Mouse (Mus musculus): Measurements from ENCODE around the gene Tmem178b.

Tmem178b gene

DNA sequence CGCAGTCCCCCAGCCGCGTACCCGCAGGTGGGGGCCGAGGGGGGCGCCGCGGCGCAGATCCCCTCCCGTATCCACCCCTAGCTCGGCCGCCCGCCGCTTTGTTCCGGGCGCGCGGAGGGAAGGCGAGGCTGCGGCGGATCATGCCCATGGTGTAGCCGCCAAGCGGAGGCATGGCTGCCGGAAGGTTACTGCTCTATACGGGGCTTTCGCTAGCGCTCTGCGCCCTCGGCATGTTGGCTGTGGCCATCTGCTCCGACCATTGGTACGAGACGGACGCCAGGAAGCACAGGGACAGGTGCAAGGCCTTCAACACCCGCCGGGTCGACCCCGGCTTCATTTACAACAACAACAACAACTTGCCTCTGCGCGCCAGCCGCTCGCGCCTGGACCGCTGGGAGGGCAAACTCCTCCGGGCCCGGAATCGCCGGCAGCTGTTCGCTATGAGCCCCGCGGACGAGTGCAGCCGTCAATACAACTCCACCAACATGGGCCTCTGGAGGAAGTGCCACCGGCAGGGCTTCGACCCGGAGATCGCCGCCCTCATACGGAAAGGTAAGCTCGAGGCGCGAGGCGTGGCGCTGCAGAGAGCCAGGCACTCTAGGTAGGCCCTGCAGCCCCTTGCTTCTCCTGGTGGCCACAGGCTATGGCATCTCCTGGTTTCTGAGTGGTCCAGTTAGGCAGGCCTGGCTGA lies at the start of gene Tmem178b:
Gene Tmem178b, plus strand, starts transcription at position 371 of the 691 bp plus-strand sequence.
- DNase-seq, result peak; percentile 4

DNA sequence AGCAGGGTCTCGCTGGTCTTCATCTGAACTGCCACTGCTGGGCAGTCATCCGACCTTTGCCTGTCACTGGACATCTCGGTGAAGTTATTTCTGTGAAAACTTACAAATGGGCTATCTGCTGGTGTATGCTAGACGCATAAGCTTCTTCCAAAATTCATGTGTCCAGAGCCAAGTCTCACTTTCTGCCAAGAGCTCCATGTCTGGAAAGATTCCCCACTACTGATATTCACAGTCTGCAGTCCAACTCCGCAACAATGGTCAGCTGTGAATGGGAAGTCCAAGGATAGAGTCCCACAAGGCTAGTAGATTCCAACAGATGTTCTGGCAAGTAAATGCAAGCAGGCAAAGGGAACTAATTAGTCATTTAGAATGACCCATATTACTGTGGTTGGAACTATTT lies 44.3 kb upstream of the Tmem178b start:
- no peak for DNase-seq

DNA sequence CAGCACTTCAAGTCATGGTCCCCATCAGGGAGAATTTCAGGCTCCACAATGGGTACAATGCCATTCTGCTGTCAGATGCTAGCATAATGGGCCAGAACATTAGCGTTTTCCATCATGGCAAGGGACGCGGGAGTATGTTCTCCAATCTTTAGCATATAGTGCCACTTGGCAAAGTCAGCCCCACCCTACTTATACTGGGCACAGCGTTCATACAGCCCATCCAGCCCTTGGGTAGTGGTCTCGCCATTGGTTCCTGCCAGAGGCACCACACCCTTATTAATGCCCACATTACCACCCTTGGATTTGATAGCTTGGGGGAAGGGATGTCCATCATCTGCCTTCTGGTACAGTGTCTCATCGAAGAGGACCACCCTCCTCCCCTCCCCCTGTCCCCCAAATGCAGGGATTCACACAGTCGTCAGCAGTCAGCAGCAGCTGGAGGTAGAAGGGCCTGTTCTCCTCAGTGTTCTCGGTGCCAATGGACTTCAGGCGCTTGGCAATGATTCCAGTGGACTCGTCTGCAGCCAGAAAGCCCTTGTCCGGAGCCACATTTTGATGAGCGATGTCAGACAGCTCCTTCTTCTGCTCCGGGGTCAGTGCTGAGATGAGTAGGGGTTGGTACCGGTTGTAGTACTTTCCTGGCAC lies 29.3 kb upstream of the Tmem178b start:
- DNase-seq, result no peak

DNA sequence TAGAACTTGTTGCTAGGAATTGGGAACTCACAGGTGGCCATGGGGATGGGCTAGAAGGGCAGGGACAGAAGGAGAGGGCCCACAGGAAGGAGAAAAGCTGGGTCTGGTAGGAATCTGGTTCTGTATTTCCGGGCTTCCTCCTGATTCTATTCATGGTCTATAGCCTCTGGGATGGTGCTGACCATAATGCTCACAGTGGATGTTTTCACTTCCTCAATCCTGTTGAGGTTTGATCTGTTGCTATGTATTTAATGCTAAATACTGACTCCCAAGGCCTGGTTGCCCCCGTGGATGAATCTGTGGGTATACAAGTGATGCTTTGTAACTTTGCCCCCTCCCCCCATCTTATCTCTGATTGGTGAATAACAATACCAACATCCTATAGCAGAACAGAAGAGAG lies 25.5 kb upstream of the Tmem178b start:
- no peak for DNase-seq

DNA sequence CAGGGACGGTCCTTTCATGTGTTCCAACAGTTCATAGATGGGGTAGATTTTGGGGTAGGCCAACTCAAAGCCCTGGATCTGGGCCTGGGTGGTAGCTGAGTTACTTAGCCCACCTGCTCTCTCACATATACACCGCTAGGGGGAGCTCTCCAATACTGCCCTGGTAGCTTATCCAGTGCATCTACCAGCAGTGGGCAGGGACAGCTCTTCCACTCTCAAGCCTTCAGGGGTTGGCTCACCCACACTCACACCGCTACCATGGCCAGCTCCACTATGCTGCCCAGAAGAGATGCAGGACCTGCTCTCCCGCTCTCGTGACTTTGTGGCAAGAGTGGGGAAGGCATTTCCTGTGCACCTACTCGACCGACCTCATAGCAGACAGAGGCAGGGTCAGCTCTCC lies 24.3 kb upstream of the Tmem178b start:
- no peak for DNase-seq

DNA sequence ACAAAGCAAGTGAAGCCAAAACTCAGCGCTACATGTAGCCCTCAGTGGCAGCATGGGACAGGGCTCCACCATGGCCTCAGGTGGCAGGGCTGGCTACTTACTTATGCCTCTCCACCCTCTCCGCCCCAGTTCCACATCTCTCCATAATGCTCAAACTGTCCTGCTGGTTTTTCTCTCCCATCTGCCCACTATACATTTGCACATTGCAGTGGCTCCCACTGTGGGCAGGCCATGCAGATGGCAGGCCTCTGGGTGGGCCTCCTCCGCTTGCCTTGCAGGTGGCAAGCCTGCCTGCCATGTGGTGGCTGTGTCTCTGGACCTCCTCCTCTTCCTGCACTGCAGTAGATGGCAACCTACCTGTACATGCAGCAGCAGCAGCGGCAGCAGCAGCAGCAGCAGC lies 23.4 kb upstream of the Tmem178b start:
- no peak for DNase-seq

DNA sequence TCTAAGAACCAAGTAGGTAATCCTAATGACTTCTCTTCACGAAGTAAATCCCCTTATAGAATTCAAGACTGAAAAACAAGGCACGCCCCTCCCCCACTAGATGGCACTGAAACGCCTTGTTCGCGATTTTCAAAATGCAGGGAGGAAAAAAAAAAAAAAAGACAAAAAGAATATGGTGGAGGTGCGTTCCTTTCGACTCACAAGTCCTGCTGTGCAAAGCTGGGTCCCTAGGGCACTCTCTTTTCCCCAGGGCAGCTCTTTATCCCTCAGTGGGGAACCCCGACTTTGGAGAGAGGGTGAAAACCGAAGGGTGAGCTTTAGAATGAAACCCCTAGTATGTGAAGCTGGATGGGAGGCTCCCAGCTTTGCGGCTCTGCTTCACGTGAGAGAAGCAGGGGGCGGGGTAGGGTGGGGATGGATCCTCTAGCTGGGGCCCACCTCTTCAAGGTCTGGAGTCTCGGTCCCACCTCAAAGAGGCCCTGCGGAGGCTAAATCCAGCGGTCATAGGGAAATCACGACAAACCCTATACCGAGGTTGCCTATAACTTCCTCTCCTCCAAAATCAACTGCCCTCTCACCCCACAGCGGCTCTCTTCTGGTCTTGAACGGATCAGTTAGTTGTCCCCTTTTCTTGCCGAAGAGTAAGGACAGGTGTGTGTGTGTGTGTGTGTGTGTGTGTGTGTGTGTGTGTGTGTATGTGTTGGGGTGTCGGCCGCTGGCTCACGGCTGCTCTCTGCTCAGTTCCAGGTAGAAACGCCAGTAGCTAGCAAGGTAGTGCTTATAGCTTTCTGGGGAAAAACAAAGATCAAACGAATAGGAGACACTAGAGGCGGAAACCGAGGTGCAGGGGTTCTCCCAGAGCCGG lies 2.6 kb upstream of the Tmem178b start:
- peak; percentile 20 for DNase-seq

DNA sequence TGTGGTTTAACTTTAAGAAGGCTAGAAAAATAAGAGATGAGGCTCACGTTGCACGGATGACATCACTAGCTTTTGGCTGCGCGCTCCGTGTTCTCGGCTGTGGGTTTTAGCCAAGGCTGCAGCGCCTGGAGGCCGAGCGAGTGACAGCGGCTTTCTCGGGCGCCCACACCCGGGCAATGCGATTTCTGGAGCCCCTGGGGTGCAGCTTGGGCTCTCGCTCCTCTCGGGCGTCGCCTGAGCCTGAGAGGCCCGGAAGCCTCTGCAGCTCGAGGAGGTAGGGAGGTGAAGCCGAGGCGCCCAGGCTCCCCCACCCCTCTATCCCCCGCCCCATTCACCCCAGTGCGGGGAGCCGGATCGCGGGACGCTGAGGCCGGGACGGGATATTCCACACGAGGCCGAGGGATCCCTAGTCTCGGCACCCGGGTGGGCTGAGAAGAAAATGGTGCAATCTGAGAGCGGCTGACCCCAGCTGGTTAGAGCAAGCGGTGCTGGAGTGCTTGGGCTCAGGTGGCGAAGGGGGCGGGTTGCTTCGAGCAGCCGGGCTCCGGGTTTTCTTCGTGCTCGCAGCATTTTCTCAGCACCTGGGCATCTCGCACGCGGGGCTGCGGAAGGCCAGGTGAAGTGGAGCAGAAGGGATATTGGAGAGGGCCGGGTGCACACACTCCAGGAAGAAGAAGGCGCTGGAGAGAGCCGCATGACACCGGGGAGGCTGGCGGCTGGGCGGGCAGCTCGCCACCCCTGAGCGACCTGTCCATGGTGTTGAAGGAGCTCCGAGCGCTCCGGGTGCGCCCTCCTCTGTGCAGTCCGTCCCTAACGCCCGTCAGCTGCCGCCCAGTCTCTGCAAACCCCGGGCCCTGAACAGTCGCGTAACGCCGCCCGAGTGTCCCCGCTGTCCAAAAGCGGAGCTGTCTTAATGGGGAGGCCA lies 1.4 kb upstream of the Tmem178b start:
- DNase-seq, result peak; percentile 34

DNA sequence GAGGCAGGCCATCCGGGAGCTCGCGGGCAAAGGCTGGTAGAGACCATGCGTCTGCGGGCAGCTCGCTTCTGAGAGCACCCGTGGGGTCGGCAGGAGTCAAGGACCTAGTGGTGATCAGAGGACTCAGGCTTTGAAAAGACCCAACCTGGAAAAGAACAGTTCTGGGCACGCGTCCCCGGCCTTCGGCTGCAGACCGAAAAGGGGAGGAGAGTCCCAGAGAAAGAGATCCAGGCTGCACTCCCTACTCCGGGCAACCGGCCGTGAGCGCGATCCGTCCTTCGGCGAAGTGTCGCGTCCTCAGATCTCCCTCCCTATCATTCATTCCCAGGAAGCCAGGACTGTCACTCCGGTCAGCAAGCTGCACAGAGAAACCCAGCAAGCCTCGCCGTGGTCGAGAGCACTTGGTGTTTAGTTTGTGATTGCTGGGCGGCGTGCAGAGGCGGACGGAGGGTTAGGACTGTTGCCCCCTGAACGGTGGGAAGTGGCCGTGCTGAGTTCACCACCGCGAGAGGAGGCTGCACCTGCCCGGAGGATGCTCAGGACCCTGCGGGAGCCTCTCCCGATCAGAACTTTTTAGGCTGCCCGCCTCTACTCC lies 668 bp upstream of the Tmem178b start:
- no peak for DNase-seq

DNA sequence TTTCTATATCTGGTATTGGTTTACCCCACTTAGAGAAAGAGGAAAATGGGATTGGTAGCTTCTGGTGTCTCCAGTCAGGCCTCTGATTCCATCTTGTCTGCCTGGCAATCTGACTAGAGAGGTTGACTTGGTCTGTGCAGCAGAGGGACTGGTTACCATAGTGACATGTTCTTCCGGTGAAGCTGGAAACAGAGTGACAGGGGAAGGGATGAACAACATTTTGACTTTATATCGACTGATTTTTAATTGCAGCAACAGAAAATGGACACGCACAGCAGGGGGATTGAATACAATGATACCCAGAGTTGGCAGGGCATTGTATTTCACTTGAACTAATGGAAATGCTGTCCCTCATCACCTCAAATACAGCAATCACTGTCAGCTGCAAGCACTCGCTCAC lies 2.1 kb downstream of the Tmem178b start:
- DNase-seq, result no peak

DNA sequence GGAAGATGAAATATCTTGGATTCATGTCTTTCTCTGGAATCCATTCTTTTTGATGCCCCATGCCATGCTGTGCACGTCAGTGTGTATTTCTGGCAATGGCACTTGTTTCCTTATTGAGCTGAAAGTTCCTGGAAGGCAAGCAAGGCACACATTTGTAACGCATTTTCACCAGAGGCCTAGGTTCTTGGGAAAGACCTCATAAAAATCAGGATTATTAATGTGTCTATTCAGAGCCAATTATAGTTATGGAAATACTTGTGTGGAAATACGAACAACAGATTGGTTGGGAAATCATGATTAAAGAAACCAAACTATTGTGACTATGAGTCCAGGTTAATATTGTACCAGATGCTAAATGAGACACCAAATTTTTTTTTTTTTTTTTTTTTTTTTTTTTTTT lies 3.4 kb downstream of the Tmem178b start:
- no peak for DNase-seq

DNA sequence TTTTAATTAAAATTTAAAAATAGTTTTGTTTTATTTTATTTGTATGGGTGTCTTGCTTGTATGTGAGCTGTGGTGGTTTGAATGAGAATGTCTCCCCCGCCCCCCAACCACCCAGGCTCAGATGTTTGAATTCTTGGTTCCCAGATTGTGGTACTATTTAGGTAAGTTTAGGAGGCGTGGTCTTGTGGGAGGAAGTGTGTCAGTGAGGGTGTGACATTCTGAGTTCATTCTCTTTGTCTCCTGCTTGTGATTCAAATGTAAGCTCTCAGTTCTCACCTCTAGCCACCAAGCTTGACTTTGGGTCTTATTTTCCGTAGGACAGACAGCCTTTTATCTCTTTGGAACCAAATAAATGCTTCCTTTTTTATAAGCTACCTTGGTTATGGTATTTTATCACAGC lies 17.7 kb downstream of the Tmem178b start:
- no peak for DNase-seq

DNA sequence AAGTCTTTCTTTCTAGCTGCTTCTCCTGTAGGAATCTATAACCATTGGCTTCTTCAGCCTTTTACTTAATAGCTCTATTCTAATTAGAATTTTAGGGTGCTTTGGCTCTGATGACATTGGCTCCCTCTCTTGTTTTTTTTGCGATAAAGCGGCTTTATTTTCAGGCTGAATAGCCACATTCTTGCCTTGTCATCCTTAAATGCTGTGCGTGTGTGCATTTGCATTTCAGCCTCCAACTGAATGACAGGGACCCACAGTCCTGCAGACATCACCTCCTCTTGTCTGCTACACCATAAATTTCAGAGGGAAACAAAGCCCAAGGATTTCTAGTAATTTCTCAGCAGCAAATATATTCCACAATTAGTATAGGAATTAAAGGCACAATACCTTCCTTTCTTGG lies 23.4 kb downstream of the Tmem178b start:
- no peak for DNase-seq

DNA sequence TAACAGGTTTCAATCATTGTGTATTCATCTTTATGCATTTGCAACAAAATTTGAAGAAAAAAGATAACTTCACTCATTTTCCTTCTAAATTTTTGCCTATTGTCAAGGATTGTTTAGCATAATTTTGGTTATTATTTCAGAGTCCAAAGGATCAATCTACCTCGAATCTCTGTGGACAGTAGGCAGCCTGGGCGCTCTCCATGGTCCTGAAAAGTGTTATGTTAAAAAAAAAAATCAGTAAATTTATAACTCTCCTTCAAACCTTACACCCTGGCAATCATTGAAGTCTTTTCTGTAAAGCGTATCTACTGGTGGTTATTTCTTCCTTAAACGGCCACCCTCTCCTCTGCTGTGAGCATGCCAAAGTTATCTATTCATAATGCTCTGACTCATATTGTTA lies 26.2 kb downstream of the Tmem178b start:
- peak; percentile 25 for DNase-seq

DNA sequence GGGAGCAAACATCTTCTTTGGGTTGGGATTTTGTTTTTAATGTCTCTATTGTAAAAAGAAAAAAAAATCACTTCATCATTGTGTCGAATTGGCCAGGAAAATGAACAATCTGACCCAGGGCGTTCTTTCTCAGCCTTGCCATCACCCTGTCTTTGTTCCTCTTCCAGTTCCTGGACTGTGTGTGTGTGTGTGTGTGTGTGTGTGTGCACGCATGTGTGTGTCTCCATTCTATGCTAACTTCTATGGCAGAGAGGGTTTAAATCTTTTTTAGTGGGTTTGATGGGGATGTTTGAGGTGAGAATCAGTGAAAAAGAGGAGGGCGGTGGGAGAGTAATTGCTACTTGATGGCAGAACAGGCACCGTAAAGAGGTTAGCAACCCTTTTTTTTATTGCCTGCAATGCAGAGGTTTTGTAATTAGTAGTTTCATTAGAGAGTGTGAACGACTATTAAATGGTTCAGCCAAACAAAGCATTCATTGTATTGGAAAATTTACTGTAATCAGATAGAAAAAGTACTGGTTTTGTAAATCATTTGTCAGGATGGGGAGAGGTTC lies 30.2 kb downstream of the Tmem178b start:
- no peak for DNase-seq

DNA sequence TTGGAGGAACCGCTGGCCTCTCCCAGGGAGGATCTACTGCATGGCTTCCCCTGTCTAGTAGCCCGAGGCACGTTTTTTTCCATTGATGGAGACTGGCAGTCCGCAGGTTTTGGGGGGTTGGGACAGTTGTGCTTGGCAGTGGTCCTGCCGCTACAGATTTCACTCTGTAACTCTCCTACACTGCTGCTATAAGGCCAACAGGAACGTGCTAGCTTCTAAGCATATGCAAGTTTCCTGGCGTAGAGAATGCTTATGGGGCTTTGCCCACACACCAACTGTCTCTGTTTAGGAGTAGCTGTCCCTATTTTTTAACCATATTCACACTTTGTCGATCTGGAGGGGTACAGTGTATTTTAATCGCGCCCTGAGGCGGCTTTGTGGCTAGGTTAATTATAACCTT lies 30.8 kb downstream of the Tmem178b start:
- no peak for DNase-seq

DNA sequence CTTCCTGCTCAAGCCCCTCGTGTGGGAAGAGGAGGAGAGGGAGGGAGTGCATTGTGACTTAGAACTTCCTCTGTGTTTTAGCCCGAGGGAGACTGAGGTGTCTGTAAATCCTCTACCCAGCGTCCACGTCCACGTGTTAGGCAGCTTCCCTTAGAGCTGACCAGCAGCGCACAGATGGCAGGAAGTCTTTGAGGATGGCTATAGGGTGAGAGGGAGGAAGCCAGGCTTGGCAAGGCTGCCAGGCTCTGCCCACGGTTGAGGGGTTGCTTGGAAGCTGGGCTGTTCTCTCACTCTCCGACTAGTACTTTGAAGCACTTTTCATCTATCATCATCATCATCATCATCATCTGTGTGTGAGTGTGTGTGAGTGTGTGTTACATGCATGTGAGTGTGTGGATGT lies 41.9 kb downstream of the Tmem178b start:
- no peak for DNase-seq

DNA sequence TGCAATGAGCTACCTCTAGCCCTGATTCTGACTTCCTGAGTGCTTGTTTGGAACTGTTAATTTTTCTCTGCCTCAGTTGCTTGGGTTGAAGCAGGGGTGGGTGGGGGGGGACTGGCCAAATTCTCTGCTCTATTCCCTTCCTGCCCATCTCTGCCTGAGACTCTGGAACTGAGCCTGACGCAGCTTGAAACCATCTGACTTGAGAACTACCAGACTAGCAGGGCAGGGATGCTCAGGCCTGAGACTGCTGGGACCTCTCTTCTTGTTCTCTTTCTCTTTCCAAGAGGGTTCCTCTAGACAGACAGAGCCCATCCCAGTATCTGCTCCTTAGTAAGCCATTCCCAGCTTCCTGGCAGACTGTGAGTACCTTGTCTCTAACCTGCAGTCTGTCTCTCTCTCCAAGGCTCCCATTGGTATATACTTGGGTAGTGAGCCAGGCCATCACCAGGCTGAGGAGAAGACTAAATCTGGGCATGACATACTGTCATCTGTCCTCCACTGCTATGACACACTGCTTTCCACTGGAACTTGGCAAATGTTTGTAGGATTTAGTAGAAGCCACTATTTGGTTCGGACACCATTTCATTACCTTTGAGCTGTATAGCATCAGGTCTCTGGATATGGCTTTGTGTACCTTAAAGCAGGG lies 42.7 kb downstream of the Tmem178b start:
- DNase-seq, result no peak

DNA sequence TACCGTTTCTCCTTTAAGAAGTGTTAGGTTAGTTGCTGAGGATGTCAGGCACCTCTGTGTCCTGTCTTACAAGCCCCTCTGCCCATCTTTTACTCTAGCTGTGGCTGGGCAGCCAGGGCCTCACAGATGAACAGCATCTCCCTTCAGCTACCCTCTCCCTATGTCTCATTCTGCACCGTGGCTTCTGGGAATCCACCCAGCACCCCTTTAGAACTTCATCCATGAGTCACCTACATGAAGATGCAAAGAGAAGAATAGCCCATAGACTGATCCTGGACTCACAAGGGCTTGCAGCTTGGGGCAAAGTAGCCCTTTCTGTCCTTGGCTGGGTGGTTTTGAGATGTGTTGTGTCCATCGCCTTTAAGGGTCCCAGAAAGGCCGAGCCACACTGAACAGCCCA lies 43.4 kb downstream of the Tmem178b start:
- DNase-seq, result no peak

DNA sequence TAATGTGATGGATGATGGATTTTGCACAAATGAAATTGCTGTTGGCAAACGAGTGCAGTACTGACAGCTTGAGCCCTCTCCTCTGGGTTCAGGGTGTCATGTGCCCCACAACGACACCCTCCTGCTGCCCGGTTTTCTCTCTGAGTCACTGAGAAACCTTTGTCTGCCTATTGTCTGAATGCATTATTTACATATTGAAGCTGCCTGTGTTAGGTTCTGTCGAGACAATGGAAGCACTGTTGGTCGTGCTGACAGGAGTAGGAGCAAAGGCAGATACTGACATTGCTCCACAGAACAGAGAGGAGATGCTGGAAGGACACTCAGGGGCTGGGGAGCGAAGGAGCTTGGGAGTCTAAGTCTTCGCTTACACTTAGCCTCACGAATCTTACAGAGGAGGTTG lies 44.2 kb downstream of the Tmem178b start:
- DNase-seq, result no peak

DNA sequence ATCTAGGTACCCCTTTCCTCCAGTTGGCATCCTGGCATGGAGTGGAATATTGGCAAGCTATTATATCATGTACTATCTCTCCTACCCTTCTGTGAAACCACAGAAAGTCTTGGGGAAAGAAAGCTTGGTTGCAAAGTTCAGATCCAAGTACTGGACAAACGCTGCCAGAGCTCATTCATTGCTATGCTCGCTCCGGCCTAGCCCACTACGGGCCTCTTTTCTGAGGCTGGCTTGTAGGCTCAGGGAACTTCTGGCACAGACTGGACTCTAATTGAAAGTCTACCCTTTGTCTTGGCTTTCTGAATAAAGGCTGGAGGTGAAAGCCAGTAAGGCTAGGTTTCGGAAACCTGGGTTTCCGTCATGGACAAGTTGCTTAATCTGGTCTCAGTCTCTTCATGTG lies 44.7 kb downstream of the Tmem178b start:
- no peak for DNase-seq

Measured in liver (tissue).